ENCODE assay signal across 24 mouse cellular contexts in genomic region chr11:35385444-35385843, GRCm38 (mm10).
A peak's percentile ranks its signal among the peaks of the same experiment; 100 is the strongest.
DNase-seq lines count a peak whose midpoint lies in the region; ATAC-seq and TF ChIP-seq lines count a peak whose summit lies in the region.
"Had no signal": no experiment of that assay in that cellular context is flagged by ENCODE, and none has a peak within 500 bp of the region (broad histone marks: within the 10 kb centered on the region; RNA-seq: fewer than 3 reads in every experiment).

No protein-coding gene starts in this region.

- H3K9ac ChIP-seq in kidney, embryonic 15.5 days, result no peak overlapping the region
- no peak overlapping the region for H3K9ac ChIP-seq in embryonic facial prominence, embryonic 14.5 days (ENCODE audit: low read depth, low read length)
- H3K9ac ChIP-seq: midbrain, embryonic 12.5 days; neural tube, embryonic 15.5 days; stomach, embryonic 15.5 days had no signal

- no peak for TF ChIP-seq POLR2A in lung, adult 2 months (IDR thresholded peaks at IDR 0.05; ENCODE audit: borderline replicate concordance, extremely low read depth, low read depth, low read length)

- H3K4me1 ChIP-seq in kidney, embryonic 15.5 days, result peaks cover 40% of the 10 kb centered on the region
- H3K4me1 ChIP-seq in embryonic facial prominence, embryonic 14.5 days (ENCODE audit: control insufficient read depth, insufficient read depth, low read length), result peaks cover 37% of the 10 kb centered on the region
- no peaks in the 10 kb centered on the region for H3K4me1 ChIP-seq in lung, adult 2 months (ENCODE audit: control insufficient read depth, insufficient read depth, low read length)
- H3K4me1 ChIP-seq: midbrain, embryonic 12.5 days; neural tube, embryonic 15.5 days had no signal

- no peak for TF ChIP-seq CTCF in lung, adult 2 months (IDR thresholded peaks at IDR 0.05; ENCODE audit: insufficient read depth, low read length)

- ATAC-seq in kidney, embryonic 15.5 days (replicated peaks; ENCODE audit: low FRiP score), result peak; percentile 26; the same call in 1 of the 2 replicates
- peak; percentile 31; the same call in 1 of the 2 replicates for ATAC-seq in embryonic facial prominence, embryonic 14.5 days (ENCODE audit: low read depth)
- ATAC-seq: activated CD4-positive, CD25-positive, alpha-beta regulatory T cell, adult 4 months; intestine, postnatal 0 days; lung, postnatal 0 days had no signal

- peaks cover 3% of the 10 kb centered on the region; the same call in 1 of the 2 replicates for H3K27me3 ChIP-seq in kidney, embryonic 15.5 days
- no peaks in the 10 kb centered on the region for H3K27me3 ChIP-seq in embryonic facial prominence, embryonic 14.5 days (replicated peaks; ENCODE audit: control insufficient read depth, insufficient read depth, low read length)
- H3K27me3 ChIP-seq: CH12.LX; stomach, embryonic 15.5 days had no signal

- no peak overlapping the region for H3K4me3 ChIP-seq in kidney, embryonic 15.5 days (replicated peaks)
- no peak overlapping the region for H3K4me3 ChIP-seq in embryonic facial prominence, embryonic 14.5 days (ENCODE audit: low read depth, low read length)
- H3K4me3 ChIP-seq in lung, adult 2 months (replicated peaks; ENCODE audit: extremely low read depth, low read depth, low read length), result no peak overlapping the region
- H3K4me3 ChIP-seq: gastrocnemius, adult 2 months; midbrain, embryonic 12.5 days; neural tube, embryonic 15.5 days; stomach, embryonic 15.5 days had no signal

- WGBS in kidney, embryonic 15.5 days, result 17% methylated on average over 3 of the region's 3 CpGs
- WGBS in embryonic facial prominence, embryonic 14.5 days, result 2% methylated on average over 3 of the region's 3 CpGs
- 29% methylated on average over 3 of the region's 3 CpGs for WGBS in lung, adult 2 months

- H3K9me3 ChIP-seq in kidney, embryonic 15.5 days (replicated peaks), result no peaks in the 10 kb centered on the region
- no peaks in the 10 kb centered on the region for H3K9me3 ChIP-seq in embryonic facial prominence, embryonic 14.5 days (ENCODE audit: control insufficient read depth, low read length)
- H3K9me3 ChIP-seq: midbrain, embryonic 12.5 days; neural tube, embryonic 15.5 days; stomach, embryonic 15.5 days had no signal

- no peak overlapping the region for H3K27ac ChIP-seq in kidney, embryonic 15.5 days
- H3K27ac ChIP-seq in embryonic facial prominence, embryonic 14.5 days (replicated peaks; ENCODE audit: low read depth, low read length), result no peak overlapping the region
- H3K27ac ChIP-seq: gastrocnemius, adult 2 months; kidney, postnatal 0 days; midbrain, embryonic 12.5 days; neural tube, embryonic 15.5 days; stomach, embryonic 15.5 days had no signal

- DNase-seq in kidney, adult 11 months, result no peak
- peak; percentile 43 for DNase-seq in embryo, embryonic 11 days
- no peak for DNase-seq in embryonic facial prominence, embryonic 14.5 days (ENCODE audit: low spot score)
- peak; percentile 34 for DNase-seq in mesoderm, embryonic 11.5 days (ENCODE audit: low read depth, low spot score)
- no peak for DNase-seq in lung, adult 2 months
- DNase-seq in gastrocnemius, adult 18-20 months (ENCODE audit: low spot score), result no peak
- DNase-seq: adrenal gland, postnatal 10 days; B cell, adult 2 months; cerebellum, adult 8-10 months; cerebellum, postnatal 36 days; gastrocnemius, adult 2 months; layer of hippocampus, postnatal 36 days; right cerebral cortex, adult 18-20 months; right cerebral cortex, postnatal 4 days; thymus, postnatal 4 days had no signal

- no peak overlapping the region for H3K4me2 ChIP-seq in kidney, embryonic 15.5 days
- no peak overlapping the region for H3K4me2 ChIP-seq in embryonic facial prominence, embryonic 14.5 days (ENCODE audit: low read depth, low read length)
- H3K4me2 ChIP-seq: midbrain, embryonic 12.5 days; neural tube, embryonic 15.5 days; stomach, embryonic 15.5 days had no signal

- H3K36me3 ChIP-seq in kidney, embryonic 15.5 days, result no peaks in the 10 kb centered on the region
- H3K36me3 ChIP-seq in embryonic facial prominence, embryonic 14.5 days (ENCODE audit: control insufficient read depth, insufficient read depth, low read length), result no peaks in the 10 kb centered on the region
- H3K36me3 ChIP-seq: midbrain, embryonic 12.5 days; neural tube, embryonic 15.5 days; stomach, embryonic 15.5 days had no signal

Comparison
In these comparisons a context has a peak if more than half of its experiments do, and no peak if none do; other contexts are left out.
1. DNase-seq: peak in embryo, embryonic 11 days (single experiment) and mesoderm, embryonic 11.5 days (single experiment); none in kidney, adult 11 months (single experiment), embryonic facial prominence, embryonic 14.5 days (single experiment), lung, adult 2 months (single experiment) and gastrocnemius, adult 18-20 months (single experiment).